9 mouse cellular contexts compared by ENCODE assay signal in genomic region chr3:96502181-96503082, GRCm38 (mm10). TPM values are rescaled to one million over a fixed set of nuclear protein-coding genes. Genes with fewer than 3 reads are reported as not detected.
DNase-seq lines count a peak whose midpoint lies in the region; ATAC-seq and TF ChIP-seq lines count a peak whose summit lies in the region.
"Had no signal": no experiment of that assay in that cellular context is flagged by ENCODE, and none has a peak within 500 bp of the region (broad histone marks: within the 10 kb centered on the region; RNA-seq: fewer than 3 reads in every experiment).

No protein-coding gene starts in this region.

- H3K4me3 ChIP-seq in gastrocnemius, adult 2 months, result peak overlapping the region; percentile 82
- peak overlapping the region; percentile 80 for H3K4me3 ChIP-seq in embryonic facial prominence, embryonic 15.5 days (replicated peaks)
- H3K4me3 ChIP-seq in kidney, embryonic 15.5 days (replicated peaks), result peak overlapping the region; percentile 63
- H3K4me3 ChIP-seq in midbrain, embryonic 16.5 days (ENCODE audit: low read depth, low read length), result peak overlapping the region; percentile 53

- TF ChIP-seq CTCF in gastrocnemius, adult 2 months (IDR thresholded peaks at IDR 0.05), result no peak

- H3K9ac ChIP-seq in embryonic facial prominence, embryonic 15.5 days, result peak overlapping the region; percentile 51
- H3K9ac ChIP-seq in kidney, embryonic 15.5 days, result peak overlapping the region; percentile 64
- H3K9ac ChIP-seq in midbrain, embryonic 16.5 days (ENCODE audit: low read depth, low read length), result peak overlapping the region; percentile 56; the same call in 1 of the 2 replicates

- H3K9me3 ChIP-seq in embryonic facial prominence, embryonic 15.5 days (replicated peaks), result no peaks in the 10 kb centered on the region
- no peaks in the 10 kb centered on the region for H3K9me3 ChIP-seq in kidney, embryonic 15.5 days (replicated peaks)
- no peaks in the 10 kb centered on the region for H3K9me3 ChIP-seq in midbrain, embryonic 16.5 days (replicated peaks; ENCODE audit: control insufficient read depth, low read length, poor library complexity, severe bottlenecking)

- under 1% methylated on average over 19 of the region's 19 CpGs for WGBS in embryonic facial prominence, embryonic 15.5 days
- 0% methylated on average over 19 of the region's 19 CpGs for WGBS in kidney, embryonic 15.5 days
- WGBS in midbrain, embryonic 16.5 days, result under 1% methylated on average over 19 of the region's 19 CpGs

- H3K4me2 ChIP-seq in embryonic facial prominence, embryonic 15.5 days (replicated peaks), result peak overlapping the region; percentile 77
- peak overlapping the region; percentile 91 for H3K4me2 ChIP-seq in kidney, embryonic 15.5 days
- peak overlapping the region; percentile 91 for H3K4me2 ChIP-seq in midbrain, embryonic 16.5 days (ENCODE audit: low read length)

- H3K4me1 ChIP-seq in embryonic facial prominence, embryonic 15.5 days, result peaks cover 6% of the 10 kb centered on the region; the same call in 1 of the 2 replicates
- H3K4me1 ChIP-seq in kidney, embryonic 15.5 days, result peaks cover 4% of the 10 kb centered on the region
- peaks cover 4% of the 10 kb centered on the region for H3K4me1 ChIP-seq in midbrain, embryonic 16.5 days (ENCODE audit: control insufficient read depth, insufficient read depth, low read length)

- no peaks in the 10 kb centered on the region for H3K27me3 ChIP-seq in embryonic facial prominence, embryonic 15.5 days
- H3K27me3 ChIP-seq in kidney, embryonic 15.5 days, result no peaks in the 10 kb centered on the region
- H3K27me3 ChIP-seq in midbrain, embryonic 16.5 days (ENCODE audit: control insufficient read depth, insufficient read depth, low read depth, low read length), result no peaks in the 10 kb centered on the region

- intact Hi-C loops in gastrocnemius, adult 2 months (cut with DNase I), result loop anchor here (10.0 kb wide), 1 partner anchor 238 kb away; the partner anchor contains the start of genes Hist2h2bb, Hist2h3b and Hist2h4

- no peak for DNase-seq in gastrocnemius, adult 2 months
- DNase-seq in gastrocnemius, adult 18-20 months (ENCODE audit: low spot score), result no peak
- peak; percentile 72 for DNase-seq in A20 (ENCODE audit: low read depth, low spot score)
- no peak for DNase-seq in right cerebral cortex, adult 18-20 months
- no peak for DNase-seq in cerebellum, adult 8-10 months

- ATAC-seq in embryonic facial prominence, embryonic 15.5 days (ENCODE audit: insufficient number of reproducible peaks, low FRiP score, low TSS enrichment, low read depth), result no peak
- no peak for ATAC-seq in kidney, embryonic 15.5 days (replicated peaks; ENCODE audit: low FRiP score)
- no peak for ATAC-seq in midbrain, embryonic 16.5 days

- peak overlapping the region; percentile 93 for H3K27ac ChIP-seq in gastrocnemius, adult 2 months
- H3K27ac ChIP-seq in embryonic facial prominence, embryonic 15.5 days (replicated peaks), result peak overlapping the region; percentile 91
- H3K27ac ChIP-seq in kidney, embryonic 15.5 days, result peak overlapping the region; percentile 96
- no peak overlapping the region; the same call in 1 of the 2 replicates for H3K27ac ChIP-seq in midbrain, embryonic 16.5 days (ENCODE audit: low read length)

- H3K36me3 ChIP-seq in embryonic facial prominence, embryonic 15.5 days, result no peaks in the 10 kb centered on the region
- no peaks in the 10 kb centered on the region for H3K36me3 ChIP-seq in kidney, embryonic 15.5 days
- H3K36me3 ChIP-seq in midbrain, embryonic 16.5 days (ENCODE audit: control insufficient read depth, insufficient read depth, low read length), result no peaks in the 10 kb centered on the region

RNA-seq across cellular contexts. Expression of gene Hfe2, which starts 22.5 kb away (rescaled TPM):
- 100 to 1,000 TPM; 590 to 675 TPM for total RNA-seq in gastrocnemius, adult 2 months (2021)
- 100 to 1,000 TPM; 622 to 636 TPM for total RNA-seq in gastrocnemius, adult 18-20 months (2021)
- 12.4 and 16.1 TPM in 2 replicates for polyA plus RNA-seq in embryonic facial prominence, embryonic 15.5 days (2015; fragmentation: Nextera tagmentation; extraction: Ambion mirVana)
- polyA plus RNA-seq in kidney, embryonic 15.5 days (2015; fragmentation: Nextera tagmentation; extraction: Ambion mirVana), result 1.1 and 1.8 TPM in 2 replicates
- 1.8 and 2.4 TPM in 2 replicates for polyA plus RNA-seq in midbrain, embryonic 16.5 days (2015; fragmentation: Nextera tagmentation; extraction: Ambion mirVana)

RNA-seq across cellular contexts. Expression of gene BC107364, which starts 50.3 kb away (rescaled TPM):
- total RNA-seq in gastrocnemius, adult 2 months (2021), result not detected
- total RNA-seq in gastrocnemius, adult 18-20 months (2021), result not detected
- 0.31 TPM in 1 of 2 replicates, not detected in the other for polyA plus RNA-seq in embryonic facial prominence, embryonic 15.5 days (2015; fragmentation: Nextera tagmentation; extraction: Ambion mirVana)
- 0.15 TPM in 1 of 2 replicates, not detected in the other for polyA plus RNA-seq in kidney, embryonic 15.5 days (2015; fragmentation: Nextera tagmentation; extraction: Ambion mirVana)
- not detected in 2 replicates for polyA plus RNA-seq in midbrain, embryonic 16.5 days (2015; fragmentation: Nextera tagmentation; extraction: Ambion mirVana)
- total RNA-seq: layer of hippocampus, postnatal 14 days had no signal

RNA-seq across cellular contexts. Expression of gene Txnip, which starts 55.3 kb away (rescaled TPM):
- 100 to 1,000 TPM; 541 to 557 TPM for total RNA-seq in gastrocnemius, adult 2 months (2021)
- 100 to 1,000 TPM; 344 to 646 TPM for total RNA-seq in gastrocnemius, adult 18-20 months (2021)
- polyA plus RNA-seq in embryonic facial prominence, embryonic 15.5 days (2015; fragmentation: Nextera tagmentation; extraction: Ambion mirVana), result 179 and 184 TPM in 2 replicates
- 144 and 153 TPM in 2 replicates for polyA plus RNA-seq in kidney, embryonic 15.5 days (2015; fragmentation: Nextera tagmentation; extraction: Ambion mirVana)
- polyA plus RNA-seq in midbrain, embryonic 16.5 days (2015; fragmentation: Nextera tagmentation; extraction: Ambion mirVana), result 41.5 and 43.5 TPM in 2 replicates
